Mouse (Mus musculus): Measurements from ENCODE around the gene Vmn2r14.
"Not testable (repeated sequence)": the region's sequence is repeated elsewhere in the genome, so short reads cannot be mapped to it uniquely, and the experiment has no call there.

Gene Vmn2r14

GRCm38 (mm10) chr5:109224608-109225007, at the start of gene Vmn2r14:
Gene Vmn2r14 (minus strand): TSS chr5:109224708.
- no peak for DNase-seq (ENCODE audit: low read depth, low spot score)

DNA sequence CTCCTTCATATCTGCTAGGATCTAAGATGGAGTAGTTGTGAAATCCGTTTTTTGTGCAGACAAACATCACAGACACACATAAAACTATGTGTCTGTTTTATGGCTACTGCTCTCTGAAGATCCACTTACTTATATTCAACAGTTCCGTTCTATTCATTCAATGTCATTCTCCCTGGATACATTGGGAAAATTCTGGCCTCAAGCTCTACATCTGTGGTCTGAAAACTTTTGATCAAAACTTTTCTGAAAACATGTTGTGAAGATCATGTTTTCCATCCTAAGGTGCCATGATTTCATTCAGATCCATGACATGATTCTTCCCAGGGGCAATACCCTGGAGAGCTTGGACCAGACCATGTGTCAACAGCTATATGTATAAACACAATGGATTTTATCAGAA, 32.4 kb downstream of the Vmn2r14 start, which contains the start of gene Vmn2r13:
TSS of gene Vmn2r13 (minus strand) at position 101 of the 400 bp plus-strand sequence.
- DNase-seq (ENCODE audit: low read depth, low spot score): not testable (repeated sequence)

GRCm38 (mm10) chr5:109166851-109167250, 57.7 kb downstream of the Vmn2r14 start:
- DNase-seq (ENCODE audit: low read depth, low spot score): not testable (repeated sequence)

Data from R1 (cell line).